Mouse (Mus musculus) heart, embryonic 13.5 days (tissue): ENCODE results near the gene Zfp972. TPM values are rescaled to one million over a fixed set of nuclear protein-coding genes. Genes with fewer than 3 reads are reported as not detected.
"Not testable (repeated sequence)": the region's sequence is repeated elsewhere in the genome, so short reads cannot be mapped to it uniquely, and the experiment has no call there.

Experiments used
- ATAC-seq: fragments of 200-750 bp; cut with Nextera tagmentation; 2 replicates; pipeline ENCODE4 v1.8.0; 2017; ENCODE audit warnings: moderate TSS enrichment; ENCODE audit not compliant: insufficient number of reproducible peaks, low FRiP score, low TSS enrichment; ENCODE audit errors: extremely low read depth
- H3K27ac ChIP-seq: fragments of 300-500 bp; sonication (generic); replicated peaks from 2 replicates; pipeline ENCODE4 v1.5.1; 2015; ENCODE audit warnings: moderate library complexity, mild to moderate bottlenecking, inconsistent platforms
- H3K27me3 ChIP-seq: fragments of 300-500 bp; sonication (generic); replicated peaks from 2 replicates; pipeline ENCODE4 v1.6.1; 2015; ENCODE audit warnings: mild to moderate bottlenecking, inconsistent platforms
- H3K36me3 ChIP-seq: fragments of 300-500 bp; sonication (generic); 2 replicates; pipeline ENCODE4 v1.6.1; 2015; ENCODE audit warnings: mild to moderate bottlenecking, inconsistent platforms
- H3K4me1 ChIP-seq: fragments of 300-500 bp; sonication (generic); 2 replicates; pipeline ENCODE4 v1.6.1; 2015; ENCODE audit warnings: inconsistent platforms
- H3K4me2 ChIP-seq: fragments of 300-500 bp; sonication (generic); 2 replicates; pipeline ENCODE4 v1.6.1; 2015; ENCODE audit warnings: inconsistent platforms, mild to moderate bottlenecking, moderate library complexity
- H3K4me3 ChIP-seq: fragments of 300-500 bp; sonication (generic); 2 replicates; pipeline ENCODE4 v1.5.1; 2015; ENCODE audit warnings: moderate library complexity, mild to moderate bottlenecking, inconsistent platforms
- H3K9ac ChIP-seq: fragments of 300-500 bp; sonication (generic); 2 replicates; pipeline ENCODE4 v1.6.1; 2015; ENCODE audit warnings: inconsistent platforms, mild to moderate bottlenecking, moderate library complexity
- H3K9me3 ChIP-seq: fragments of 300-500 bp; sonication (generic); 2 replicates; pipeline ENCODE4 v1.6.1; 2016; ENCODE audit warnings: inconsistent platforms
- WGBS: fragments of 180-500 bp; shearing (Covaris S2); methylation state at CpG from one replicate; pipeline ENCODE4 v1.1.7; 2015; ENCODE audit warnings: mixed read lengths; 5-methylcytosine and 5-hydroxymethylcytosine counted together
- polyA plus RNA-seq: library from polyadenylated mRNA; unstranded; fragments of >200 nt; fragmentation: Nextera tagmentation; extraction: Ambion mirVana; gene quantifications from 2 replicates; pipeline ENCODE4 v1.2.1, GENCODE M21; 2015

The Zfp972 gene
- polyA plus RNA-seq, result 0.48 and 0.53 TPM in 2 replicates

- H3K4me1 ChIP-seq, H3K9me3 ChIP-seq, H3K36me3 ChIP-seq, H3K27me3 ChIP-seq, ATAC-seq, H3K4me2 ChIP-seq, H3K27ac ChIP-seq, H3K9ac ChIP-seq: not testable (repeated sequence)
- WGBS, result 42% methylated on average over 4 of the region's 5 CpGs
- peak within 1 kb of the TSS; percentile 28 for H3K4me3 ChIP-seq
Measured at GRCm38 (mm10) chr2:177925563-177926103, at the start of gene Zfp972. Gene Zfp972, minus strand, starts transcription at chr2:177925613.

- H3K9ac ChIP-seq, H3K27me3 ChIP-seq, H3K36me3 ChIP-seq, ATAC-seq, H3K4me2 ChIP-seq, H3K27ac ChIP-seq, H3K4me3 ChIP-seq, H3K9me3 ChIP-seq, H3K4me1 ChIP-seq: not testable (repeated sequence)
- WGBS, result 65% methylated on average over 7 of the region's 7 CpGs
Measured at GRCm38 (mm10) chr2:177974814-177975213, 49.4 kb upstream of the Zfp972 start.

GRCm38 (mm10) chr2:177957145-177957544, 31.7 kb upstream of the Zfp972 start, which contains the start of gene Gm14326:
Gene Gm14326, minus strand, starts transcription at chr2:177957297.
- not testable (repeated sequence) for H3K9me3 ChIP-seq, H3K36me3 ChIP-seq, ATAC-seq, H3K27me3 ChIP-seq, H3K4me1 ChIP-seq, H3K27ac ChIP-seq
- 0% methylated on average over 4 of the region's 7 CpGs for WGBS
- Histone ChIP-seq H3K4me3 (peak within 1 kb of the TSS; percentile 58), H3K4me2 (peak within 1 kb of the TSS; percentile 61), H3K9ac (peak within 1 kb of the TSS; percentile 81)

GRCm38 (mm10) chr2:177956734-177957133, 31.3 kb upstream of the Zfp972 start:
- not testable (repeated sequence) for H3K36me3 ChIP-seq, H3K4me1 ChIP-seq, H3K27me3 ChIP-seq, ATAC-seq, H3K27ac ChIP-seq, H3K9me3 ChIP-seq
- Histone ChIP-seq H3K9ac (peak overlapping the region; percentile 81), H3K4me3 (peak overlapping the region; percentile 58), H3K4me2 (peak overlapping the region; percentile 61)
- under 1% methylated on average over 16 of the region's 18 CpGs for WGBS

GRCm38 (mm10) chr2:177903276-177903675, 22.1 kb downstream of the Zfp972 start:
- not testable (repeated sequence) for H3K27me3 ChIP-seq, H3K4me1 ChIP-seq, H3K9me3 ChIP-seq, H3K4me2 ChIP-seq, H3K36me3 ChIP-seq, H3K9ac ChIP-seq, ATAC-seq, H3K4me3 ChIP-seq, H3K27ac ChIP-seq
- WGBS, result no CpG with 5 or more reads among the region's 12 CpGs

DNA sequence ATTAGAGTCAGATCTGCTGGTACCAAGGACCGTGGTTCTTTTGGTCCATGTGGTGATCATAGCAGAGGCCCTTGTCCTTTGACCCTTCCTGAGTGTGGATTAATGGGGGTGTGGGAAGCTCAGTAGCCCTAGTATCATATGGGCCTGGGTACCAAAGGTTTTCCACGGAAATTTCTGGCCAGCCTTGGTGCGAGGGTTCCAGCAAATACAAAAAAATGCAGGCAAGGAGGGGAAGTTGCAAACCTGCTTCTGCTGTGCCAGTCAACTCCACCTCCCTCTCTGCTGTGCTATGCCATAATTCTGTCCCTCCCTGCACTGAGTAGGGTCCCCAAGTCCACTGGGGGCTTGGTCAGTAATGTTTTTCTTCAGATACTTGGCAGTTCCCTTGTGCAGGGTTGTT, 27.2 kb downstream of the Zfp972 start:
- H3K4me2 ChIP-seq, H3K36me3 ChIP-seq, H3K9me3 ChIP-seq, H3K27ac ChIP-seq, H3K27me3 ChIP-seq, H3K9ac ChIP-seq, H3K4me1 ChIP-seq, ATAC-seq, H3K4me3 ChIP-seq: not testable (repeated sequence)
- WGBS, result 69% methylated on average over 2 of the region's 3 CpGs

DNA sequence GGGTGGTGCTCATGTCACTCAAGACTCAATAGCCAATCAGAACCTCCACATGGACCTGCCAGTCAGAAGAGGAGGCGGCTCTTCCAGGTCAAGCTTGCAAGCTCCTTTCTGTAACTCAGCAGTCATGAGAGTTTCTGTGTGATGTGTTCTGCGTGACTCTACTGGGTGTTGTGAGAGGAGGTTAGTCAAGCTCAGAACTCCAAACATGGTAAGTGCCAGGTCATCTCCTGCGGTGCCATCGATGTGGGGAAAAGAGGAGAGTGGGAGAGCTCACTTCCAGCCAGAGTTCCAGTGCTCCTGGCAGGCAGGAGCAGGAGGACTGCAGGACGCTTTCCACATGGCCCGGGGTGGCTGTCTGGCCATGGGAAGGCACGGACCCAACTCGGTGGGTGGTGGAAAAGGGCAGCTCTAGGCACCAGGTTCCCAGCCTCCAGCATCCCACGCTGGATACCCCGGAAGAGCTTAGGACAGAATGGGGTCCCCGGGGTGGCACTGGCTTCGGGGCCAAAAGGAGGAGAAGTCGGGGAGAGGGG, 28.3 kb downstream of the Zfp972 start, which contains the start of gene Gm14327:
Gene Gm14327 (plus strand): TSS at position 51 of the 533 bp plus-strand sequence.
- H3K36me3 ChIP-seq, ATAC-seq, H3K9ac ChIP-seq, H3K4me1 ChIP-seq, H3K27ac ChIP-seq, H3K27me3 ChIP-seq, H3K9me3 ChIP-seq: not testable (repeated sequence)
- Histone ChIP-seq H3K4me2 (peak within 1 kb of the TSS; percentile 47), H3K4me3 (peak within 1 kb of the TSS; percentile 45)
- WGBS, result 38% methylated on average over 11 of the region's 13 CpGs

DNA sequence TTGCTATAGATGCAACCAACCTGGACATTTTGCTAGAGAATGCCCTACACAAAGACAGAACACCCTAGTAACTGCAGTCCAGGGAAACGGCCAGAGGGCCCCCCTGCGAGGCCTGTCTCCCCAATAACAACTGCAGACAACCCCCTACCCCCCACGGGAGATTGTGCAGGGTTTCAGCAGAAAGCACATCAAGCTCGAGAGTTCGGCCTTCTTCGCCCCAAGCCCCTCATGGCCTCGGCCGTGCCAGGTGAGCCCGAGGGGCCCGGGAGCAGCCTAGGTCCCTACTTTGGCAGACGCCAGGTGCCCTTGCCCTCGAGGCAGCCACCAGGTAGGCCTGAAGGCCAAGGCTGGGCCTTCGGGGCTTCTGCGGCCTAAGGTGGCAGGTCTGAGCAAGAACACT, 37.7 kb downstream of the Zfp972 start:
- 82% methylated on average over 14 of the region's 14 CpGs for WGBS
- H3K9me3 ChIP-seq, result not testable (repeated sequence)

DNA sequence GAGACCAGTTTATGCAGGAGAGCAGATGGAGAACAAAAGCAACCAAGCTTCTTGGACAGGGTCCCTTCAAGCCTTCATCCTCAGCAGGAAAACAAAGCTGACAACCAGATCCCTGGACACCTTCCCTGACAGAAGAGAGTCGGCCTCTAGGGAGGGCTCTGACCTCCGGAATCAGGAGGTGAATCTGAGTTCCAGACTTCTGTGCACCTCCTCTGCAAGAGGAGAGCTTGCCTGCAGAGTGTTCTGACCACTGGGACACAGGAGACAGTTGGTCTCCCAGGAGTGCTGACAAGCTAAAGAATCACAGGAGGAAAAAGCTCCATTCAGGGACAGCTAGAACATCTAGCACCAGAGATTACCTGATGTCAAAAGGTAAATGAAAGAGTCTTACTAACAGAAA, 63.2 kb downstream of the Zfp972 start:
- not testable (repeated sequence) for H3K4me3 ChIP-seq, H3K27me3 ChIP-seq, H3K9me3 ChIP-seq, H3K4me1 ChIP-seq, ATAC-seq, H3K4me2 ChIP-seq, H3K27ac ChIP-seq, H3K9ac ChIP-seq, H3K36me3 ChIP-seq
- 62% methylated on average over 2 of the region's 2 CpGs for WGBS

More for the DNA sequence above, 37.7 kb downstream of the Zfp972 start:
- not testable (repeated sequence) for H3K4me3 ChIP-seq, H3K27ac ChIP-seq, ATAC-seq, H3K4me1 ChIP-seq, H3K36me3 ChIP-seq, H3K4me2 ChIP-seq, H3K27me3 ChIP-seq, H3K9ac ChIP-seq

Other genes starting within 250 kb of the Zfp972 start
- 6.3 and 8.2 TPM in 2 replicates for gene Gm14322, start 166.3 kb downstream of the Zfp972 start, polyA plus RNA-seq
- gene Gm14325, start 85.3 kb downstream of the Zfp972 start, polyA plus RNA-seq, result 35.2 and 35.6 TPM in 2 replicates
- 4.1 TPM in 2 replicates for gene Gm14327, start 28.5 kb downstream of the Zfp972 start, polyA plus RNA-seq
- 19.8 and 21.4 TPM in 2 replicates for gene Gm14326, start 31.7 kb upstream of the Zfp972 start, polyA plus RNA-seq
- 13.0 and 17.2 TPM in 2 replicates for gene Zfp971, start 97.7 kb upstream of the Zfp972 start, polyA plus RNA-seq
- gene Zfp931, start 152.9 kb upstream of the Zfp972 start, polyA plus RNA-seq, result 13.7 and 13.9 TPM in 2 replicates
- gene Phactr3, start 193.4 kb upstream of the Zfp972 start, polyA plus RNA-seq, result 6.3 and 6.8 TPM in 2 replicates